Mouse (Mus musculus) cerebellum, adult 18-20 months (tissue): Measurements from ENCODE around the gene Igbp1b.

Experiments used
- DNase-seq, 2 experiments: peaks; one replicate each; pipeline ENCODE4 v3.0.0; 2021

The Igbp1b gene

DNA sequence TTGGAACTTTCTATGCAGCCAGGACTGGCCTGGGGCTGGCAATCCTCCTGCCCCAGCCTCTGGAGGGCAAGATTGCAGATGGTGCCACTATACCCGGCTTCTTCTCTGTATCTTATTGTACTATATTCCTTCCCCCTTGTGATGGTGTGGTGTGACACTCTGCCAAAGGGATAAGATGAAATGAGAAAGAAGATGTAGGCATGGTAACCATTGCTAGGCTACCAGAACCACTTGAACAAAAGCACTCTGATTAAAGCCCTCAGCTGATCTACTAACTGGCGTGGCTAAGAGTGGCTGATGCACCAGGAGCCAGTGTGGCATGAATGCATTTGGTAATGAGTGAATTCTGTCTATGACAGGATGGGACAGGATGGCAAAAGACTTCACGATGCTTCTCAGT is at the start of gene Igbp1b:
Igbp1b (minus strand) TSS at position 29 of the 400 bp plus-strand sequence.
- DNase-seq, result no peak

DNA sequence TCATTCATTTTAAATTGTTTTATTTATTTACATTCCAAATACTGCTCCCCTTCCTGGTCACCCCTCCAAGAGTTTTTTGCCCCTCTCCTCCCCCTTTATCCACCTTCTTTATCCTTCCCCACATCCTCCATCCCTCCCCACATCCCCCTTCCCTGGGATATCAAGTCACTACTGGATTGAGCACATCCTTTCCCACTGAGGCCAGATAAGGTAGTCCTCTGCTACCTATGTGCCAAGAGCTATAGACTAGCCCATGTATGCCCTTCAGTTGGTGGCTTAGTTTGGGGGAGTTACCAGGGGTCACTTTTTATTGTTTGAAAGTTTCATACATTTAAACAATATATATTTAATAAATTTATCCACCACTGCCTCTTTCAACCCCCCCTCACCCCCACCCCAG is 24.6 kb upstream of the Igbp1b start:
- no peak for DNase-seq

DNA sequence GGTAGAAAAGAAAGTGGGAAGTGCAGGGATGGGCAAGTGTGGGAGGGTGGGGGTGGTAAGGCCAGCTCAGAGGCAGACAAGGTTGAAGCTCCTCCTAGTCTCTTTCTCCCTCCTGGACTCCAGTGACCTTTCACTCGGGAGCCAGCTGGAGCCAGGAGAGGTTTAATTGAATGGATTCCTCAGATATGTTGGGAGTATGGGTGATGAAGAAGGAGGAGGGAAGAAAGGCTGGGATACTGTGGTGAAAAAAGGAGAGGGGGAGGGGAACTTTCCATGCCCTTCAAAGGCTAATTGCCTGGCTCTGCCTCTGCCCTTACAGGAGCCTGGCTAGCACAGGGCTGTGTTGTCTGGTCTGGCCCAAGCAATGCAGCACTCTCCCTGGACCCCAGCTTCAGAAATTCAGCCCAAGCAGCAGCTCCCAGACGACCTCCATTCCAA is 14.4 kb upstream of the Igbp1b start:
- no peak for DNase-seq

DNA sequence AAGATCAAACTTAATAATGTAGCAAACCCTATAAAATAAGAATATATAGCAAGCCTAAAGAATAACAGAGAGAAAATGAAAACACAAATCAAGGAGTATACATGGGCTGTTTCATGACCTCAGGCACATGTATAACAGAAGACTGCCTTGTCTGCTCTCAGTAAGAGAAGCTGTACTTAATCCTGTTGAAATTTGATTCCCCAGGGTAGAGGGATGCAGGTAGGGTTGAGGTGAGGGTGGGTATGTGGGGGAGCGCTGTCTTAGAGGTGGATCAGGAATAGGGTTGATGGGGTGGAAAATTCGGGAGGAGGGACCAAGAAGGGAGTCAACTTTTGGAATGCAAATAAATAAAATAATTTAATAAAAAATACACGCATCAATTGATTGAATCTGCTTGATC is 7.1 kb upstream of the Igbp1b start:
- DNase-seq, result no peak

DNA sequence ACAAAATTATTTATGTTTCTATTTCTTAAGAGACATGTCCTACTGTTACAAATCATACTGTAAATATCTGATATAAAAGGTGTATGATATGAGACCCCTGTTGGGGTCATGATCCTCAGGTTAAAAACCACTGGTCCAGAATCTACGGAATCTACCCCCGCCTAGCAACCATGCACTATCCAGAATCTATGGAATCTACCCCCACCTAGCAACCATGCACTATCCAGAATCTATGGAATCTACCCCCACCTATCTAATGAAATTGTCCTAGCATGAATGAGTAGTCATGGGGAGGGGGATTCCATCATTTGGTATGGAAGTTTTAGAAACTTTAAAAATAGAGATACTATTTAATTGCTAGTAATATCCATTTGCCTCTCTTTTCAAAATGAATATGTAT is 12.7 kb downstream of the Igbp1b start:
- DNase-seq, result no peak

DNA sequence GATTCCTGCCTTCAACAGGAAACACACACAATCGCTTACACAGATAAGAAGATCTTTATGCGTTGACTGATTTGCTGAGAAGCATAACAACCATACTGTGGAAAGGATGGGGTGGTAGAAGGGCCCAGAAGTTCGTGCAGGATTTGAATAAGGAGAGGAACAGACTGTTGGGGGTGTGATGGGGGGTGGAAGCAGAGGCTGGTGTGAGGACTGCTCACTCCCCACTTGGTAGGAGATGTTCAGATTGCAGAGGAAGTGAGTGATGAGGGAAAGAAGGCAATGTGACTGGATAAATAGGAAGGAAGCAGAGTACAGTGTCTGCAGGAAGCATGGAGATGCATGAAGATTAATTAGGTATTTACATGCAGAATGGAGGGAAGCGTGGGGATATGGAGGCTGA is 19.0 kb downstream of the Igbp1b start:
- DNase-seq, result no peak

DNA sequence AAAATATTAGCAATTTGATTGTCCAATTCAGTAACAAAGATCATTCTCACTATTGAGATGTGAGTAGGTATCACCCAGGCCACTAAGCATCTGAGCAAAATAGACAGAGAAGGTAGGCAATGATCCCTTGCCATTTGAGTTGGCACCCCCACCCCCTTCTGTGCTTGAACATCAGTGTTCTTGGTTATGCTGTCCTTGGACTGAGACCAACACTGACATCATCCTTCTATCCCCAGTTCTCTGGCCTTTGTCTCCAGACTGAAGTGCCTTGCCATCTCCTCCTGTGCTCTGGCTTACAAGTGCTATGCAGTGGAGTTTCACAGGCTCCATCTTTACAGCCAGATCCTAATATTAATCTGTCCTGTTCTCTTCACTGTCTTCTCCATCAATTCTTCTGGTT is 37.6 kb downstream of the Igbp1b start:
- DNase-seq, result no peak

DNA sequence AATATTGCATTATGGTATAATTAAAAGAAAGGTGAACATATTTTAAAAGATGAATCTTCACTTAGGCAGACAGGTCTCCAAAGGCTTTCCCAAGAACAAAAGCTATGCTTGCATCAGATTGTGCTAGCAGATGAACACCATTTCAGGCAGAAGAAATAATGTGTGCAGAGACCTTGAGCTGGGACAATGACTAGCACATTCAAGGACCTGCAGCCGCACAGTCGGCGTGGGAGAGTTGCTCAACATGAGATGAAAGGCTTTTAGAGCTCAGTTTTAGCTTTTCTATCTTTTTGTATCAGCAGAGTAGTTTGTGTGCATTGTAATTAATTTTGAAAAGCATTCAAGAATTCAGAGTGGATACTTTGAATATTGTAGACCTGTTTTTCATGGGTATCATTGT is 39.9 kb downstream of the Igbp1b start:
- no peak for DNase-seq
